Mouse (Mus musculus) kidney, postnatal 25 days (tissue): Measurements from ENCODE around the gene Psma5.

Experiments
- DNase-seq, 2 experiments: peaks; one replicate each; pipeline ENCODE4 v3.0.0; 2021; ENCODE audit warnings: mixed read lengths in 2 of 2

Psma5 gene

DNA sequence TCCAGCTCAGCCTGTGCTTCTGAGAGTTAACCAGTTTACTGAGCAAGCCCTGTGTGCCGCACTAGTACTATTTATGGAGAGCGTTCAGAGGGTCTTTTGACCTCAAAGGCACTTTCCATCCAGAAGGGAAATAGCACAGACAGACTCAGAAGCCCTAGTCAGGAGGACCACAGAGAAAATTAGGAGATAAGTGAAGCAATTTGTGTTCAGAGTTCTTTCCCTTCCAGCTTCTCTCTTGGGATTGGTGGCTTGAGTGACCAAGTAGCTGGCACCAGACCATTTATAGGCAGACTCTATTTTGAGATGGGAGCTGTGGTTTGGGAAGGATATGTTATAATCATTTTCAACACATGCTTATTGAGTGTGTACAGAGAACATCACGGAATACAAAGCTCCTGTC lies 49.7 kb downstream of the Psma5 start:
- DNase-seq = no peak

DNA sequence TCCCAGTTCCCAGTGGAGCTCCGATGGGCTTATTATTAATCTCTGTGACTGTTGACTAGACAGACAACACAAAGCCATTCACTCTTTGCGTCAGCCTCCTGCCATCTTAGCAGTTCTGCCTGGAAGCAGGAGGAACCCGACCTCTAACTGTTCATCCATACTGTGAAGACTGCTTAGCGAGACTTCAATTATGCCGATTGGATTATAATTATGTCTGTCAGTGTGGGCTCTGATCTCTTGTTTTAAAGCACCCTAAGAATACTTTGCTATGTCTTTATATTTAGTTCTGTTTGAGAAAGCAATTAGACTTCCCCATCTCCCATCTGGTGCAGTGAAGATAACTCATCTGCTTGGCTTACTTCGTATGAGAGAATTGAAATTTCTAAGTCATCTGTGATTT lies 50.8 kb downstream of the Psma5 start:
- DNase-seq = no peak

DNA sequence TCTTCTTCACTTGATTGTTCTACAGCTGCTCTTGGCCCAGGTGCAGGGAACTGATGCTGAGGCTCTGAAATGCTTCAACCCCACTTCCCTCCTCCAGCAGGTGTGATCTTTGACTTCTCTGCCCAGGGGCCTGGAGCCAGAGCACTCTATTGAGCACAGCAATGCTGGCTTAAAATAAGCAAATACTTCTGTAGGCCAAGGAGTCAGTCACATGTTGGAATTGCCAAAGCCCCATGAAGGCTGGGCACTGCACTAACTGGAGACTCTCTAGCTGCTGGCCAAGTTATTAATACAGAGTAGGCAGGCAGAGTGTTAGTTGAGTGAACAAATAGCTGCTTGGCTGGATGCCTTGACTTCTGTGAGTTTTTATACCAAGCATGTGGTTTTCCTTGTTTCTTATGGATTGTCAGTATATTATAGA lies 54.2 kb downstream of the Psma5 start:
- DNase-seq = no peak

- DNase-seq = no peak
Observed at GRCm38 (mm10) chr3:108311688-108312087, 55.0 kb downstream of the Psma5 start.

- no peak for DNase-seq
Observed at GRCm38 (mm10) chr3:108312414-108312813, 55.7 kb downstream of the Psma5 start.

DNA sequence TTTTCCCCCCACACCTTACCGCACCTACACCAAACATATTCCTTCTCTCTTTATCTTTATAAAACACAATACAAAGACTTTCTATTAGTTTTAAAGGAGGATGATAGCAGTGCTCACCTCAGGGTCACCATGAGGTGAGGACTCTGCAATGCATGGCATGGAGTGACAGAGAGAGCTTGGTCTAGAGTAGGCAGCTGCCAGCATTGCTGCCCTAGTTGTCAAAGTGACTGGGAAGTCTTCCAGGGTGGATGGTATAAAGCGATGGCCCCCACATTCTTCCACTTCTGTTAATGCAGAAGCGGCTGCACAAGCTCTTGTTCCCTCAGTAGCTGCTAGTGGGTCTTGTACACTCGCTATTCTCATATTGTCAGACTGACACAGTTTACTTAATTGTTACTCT lies 56.4 kb downstream of the Psma5 start:
- DNase-seq = no peak

- DNase-seq = no peak
Observed at GRCm38 (mm10) chr3:108314038-108314675, 57.4 kb downstream of the Psma5 start.

DNA sequence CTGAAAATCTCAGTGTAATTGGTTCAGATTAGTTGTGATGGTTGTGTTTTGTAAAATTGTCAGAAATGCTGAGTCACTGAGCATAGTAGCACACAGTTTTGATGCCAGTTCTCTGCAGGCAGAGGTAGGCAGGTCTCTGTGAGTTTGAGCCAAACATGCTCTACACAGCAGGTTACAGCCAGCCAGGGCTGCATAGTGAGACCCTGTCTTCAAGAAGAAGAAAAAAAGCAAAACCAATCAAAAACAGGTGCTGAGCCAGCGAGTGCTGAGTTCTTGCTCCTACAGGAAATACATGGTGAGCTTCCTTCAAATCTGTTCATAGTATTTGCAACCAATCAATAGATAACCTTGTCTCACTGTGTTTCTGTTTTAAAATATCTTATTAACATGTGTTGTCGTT lies 61.8 kb downstream of the Psma5 start:
- DNase-seq = no peak

GRCm38 (mm10) chr3:108321671-108322070 lies 64.9 kb downstream of the Psma5 start:
- no peak for DNase-seq

GRCm38 (mm10) chr3:108322136-108322535 lies 65.4 kb downstream of the Psma5 start:
- DNase-seq = no peak

GRCm38 (mm10) chr3:108322962-108323361 lies 66.2 kb downstream of the Psma5 start:
- DNase-seq = no peak

DNA sequence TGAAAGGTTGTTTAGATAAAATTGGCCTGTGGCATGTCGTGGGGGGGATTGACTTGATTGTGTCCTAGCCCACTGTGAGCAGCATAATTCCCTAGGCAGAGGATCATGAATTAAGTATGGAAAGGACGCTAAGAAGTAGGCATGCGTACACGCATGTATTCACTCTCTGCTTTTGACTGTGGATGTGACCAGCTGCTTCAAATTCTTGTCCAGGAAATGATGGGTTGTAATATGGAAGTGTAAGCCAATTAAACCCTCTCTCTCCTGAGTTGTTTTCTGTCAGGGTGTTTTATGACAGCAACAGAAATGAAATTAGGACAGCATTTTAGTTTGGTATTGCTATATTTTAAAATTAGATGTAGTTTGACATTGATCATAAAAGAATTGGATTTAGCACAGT lies 68.1 kb downstream of the Psma5 start:
- no peak for DNase-seq

DNA sequence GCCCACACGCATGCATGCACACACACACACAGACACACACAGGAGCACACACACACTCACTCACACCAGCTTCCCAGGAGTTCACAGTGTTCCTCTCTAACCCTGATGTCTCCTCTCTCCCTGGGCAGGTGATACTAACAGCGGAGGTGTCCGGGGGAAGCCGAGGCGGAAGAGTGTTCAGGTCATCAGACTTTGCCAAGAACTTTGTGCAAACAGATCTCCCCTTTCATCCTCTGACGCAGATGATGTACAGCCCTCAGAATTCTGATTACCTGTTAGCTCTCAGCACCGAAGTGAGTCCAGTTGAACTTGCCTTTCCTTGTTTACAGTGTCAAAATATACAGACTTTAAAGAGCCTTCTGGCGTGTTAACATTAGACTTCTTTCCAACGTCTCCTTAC lies 68.8 kb downstream of the Psma5 start:
- DNase-seq = no peak

GRCm38 (mm10) chr3:108327275-108327674 lies 70.5 kb downstream of the Psma5 start:
- no peak for DNase-seq

GRCm38 (mm10) chr3:108327916-108328315 lies 71.2 kb downstream of the Psma5 start:
- DNase-seq = no peak

DNA sequence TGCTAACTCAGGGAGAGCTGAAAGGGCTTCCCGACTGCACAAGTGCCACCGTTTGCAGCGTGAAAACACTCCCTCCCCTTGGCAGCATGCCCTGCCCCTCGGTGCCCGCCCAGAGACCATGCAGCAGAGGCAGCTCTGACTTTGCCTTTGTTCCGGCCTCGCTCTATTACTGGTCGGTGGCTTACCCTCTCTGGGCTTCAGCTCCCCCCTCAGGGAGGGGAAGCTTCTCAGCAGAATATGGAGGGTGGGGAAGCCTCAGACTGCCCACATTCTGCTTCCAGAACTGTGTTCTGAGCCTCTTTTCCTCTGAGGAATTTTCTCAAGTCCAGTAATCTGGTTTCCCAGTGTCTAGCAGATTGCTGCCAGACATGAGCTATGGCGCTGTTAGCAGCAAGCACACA lies 71.7 kb downstream of the Psma5 start:
- peak; percentile 58 to 65 for DNase-seq
